Mouse (Mus musculus): ENCODE results near the gene Slc25a28.

- TF ChIP-seq POLR2A (IDR thresholded peaks at IDR 0.05; ENCODE audit: borderline replicate concordance, extremely low read depth, insufficient read depth, insufficient read length, poor library complexity, severe bottlenecking) (no peak), CTCF (IDR thresholded peaks at IDR 0.05; ENCODE audit: borderline replicate concordance, extremely low read depth, insufficient read depth, insufficient read length) (no peak)
These were observed 37.3 kb upstream of the Slc25a28 start for GRCm38 (mm10) chr19:43711971-43712370.

All from brain, embryonic 14.5 days (tissue).